Mouse (Mus musculus): ENCODE results near the gene Pagr1b. TPM values are rescaled to one million over a fixed set of nuclear protein-coding genes. Genes with fewer than 3 reads are reported as not detected.

Gene Pagr1b
- not detected in 2 replicates for polyA plus RNA-seq (2014; fragmentation: Nextera tagmentation; extraction: Ambion mirVana)

- no peak for ATAC-seq (replicated peaks; ENCODE audit: low FRiP score)
- Histone ChIP-seq H3K27ac (ENCODE audit: low read depth, low read length) (peak within 1 kb of the TSS; percentile 93), H3K4me1 (replicated peaks; ENCODE audit: control insufficient read depth, insufficient read depth, low read length) (peaks cover 13% of the 10 kb centered on the region), H3K4me2 (ENCODE audit: low read depth, low read length, severe bottlenecking) (peak within 1 kb of the TSS; percentile 96), H3K27me3 (ENCODE audit: control insufficient read depth, insufficient read depth, low read length) (no peaks in the 10 kb centered on the region), H3K9me3 (ENCODE audit: control insufficient read depth, low read length) (no peaks in the 10 kb centered on the region), H3K4me3 (ENCODE audit: low read depth, low read length) (peak within 1 kb of the TSS; percentile 77), H3K36me3 (ENCODE audit: control insufficient read depth, insufficient read depth, low read length) (peaks cover 2% of the 10 kb centered on the region), H3K9ac (ENCODE audit: low read length) (peak within 1 kb of the TSS; percentile 94)
- no peak for DNase-seq (ENCODE audit: low spot score)
Measured at GRCm38 (mm10) chr7:127016481-127016485, at the start of gene Pagr1b. Gene Pagr1b, minus strand, starts transcription at chr7:127016484.

GRCm38 (mm10) chr7:127065538-127065937, 49.3 kb upstream of the Pagr1b start:
- Histone ChIP-seq H3K9ac (ENCODE audit: low read length) (no peak overlapping the region), H3K36me3 (ENCODE audit: control insufficient read depth, insufficient read depth, low read length) (no peaks in the 10 kb centered on the region), H3K27ac (ENCODE audit: low read depth, low read length) (no peak overlapping the region), H3K4me3 (ENCODE audit: low read depth, low read length) (no peak overlapping the region), H3K9me3 (ENCODE audit: control insufficient read depth, low read length) (no peaks in the 10 kb centered on the region), H3K27me3 (ENCODE audit: control insufficient read depth, insufficient read depth, low read length) (no peaks in the 10 kb centered on the region), H3K4me2 (ENCODE audit: low read depth, low read length, severe bottlenecking) (no peak overlapping the region), H3K4me1 (replicated peaks; ENCODE audit: control insufficient read depth, insufficient read depth, low read length) (no peaks in the 10 kb centered on the region)
- DNase-seq (ENCODE audit: low spot score) = no peak
- no peak for ATAC-seq (replicated peaks; ENCODE audit: low FRiP score)
- WGBS = 91% methylated on average over 6 of the region's 6 CpGs

- Histone ChIP-seq H3K27ac (ENCODE audit: low read depth, low read length) (no peak overlapping the region), H3K4me2 (ENCODE audit: low read depth, low read length, severe bottlenecking) (no peak overlapping the region), H3K27me3 (ENCODE audit: control insufficient read depth, insufficient read depth, low read length) (no peaks in the 10 kb centered on the region), H3K36me3 (ENCODE audit: control insufficient read depth, insufficient read depth, low read length) (no peaks in the 10 kb centered on the region), H3K4me3 (ENCODE audit: low read depth, low read length) (no peak overlapping the region), H3K9ac (ENCODE audit: low read length) (no peak overlapping the region), H3K9me3 (ENCODE audit: control insufficient read depth, low read length) (no peaks in the 10 kb centered on the region), H3K4me1 (replicated peaks; ENCODE audit: control insufficient read depth, insufficient read depth, low read length) (no peaks in the 10 kb centered on the region)
- 69% methylated on average over 5 of the region's 5 CpGs for WGBS
- DNase-seq (ENCODE audit: low spot score) (no peak), ATAC-seq (replicated peaks; ENCODE audit: low FRiP score) (no peak)
Measured at GRCm38 (mm10) chr7:127055026-127055585, 38.8 kb upstream of the Pagr1b start.

GRCm38 (mm10) chr7:127041851-127042672, 25.8 kb upstream of the Pagr1b start, which contains the start of gene Kif22:
Gene Kif22, minus strand, starts transcription at chr7:127042471.
- ATAC-seq (replicated peaks; ENCODE audit: low FRiP score) (peak; percentile 83), DNase-seq (ENCODE audit: low spot score) (peak; percentile 90)
- WGBS = under 1% methylated on average over 53 of the region's 53 CpGs
- Histone ChIP-seq H3K27me3 (ENCODE audit: control insufficient read depth, insufficient read depth, low read length) (no peaks in the 10 kb centered on the region), H3K9ac (ENCODE audit: low read length) (peak within 1 kb of the TSS; percentile 91), H3K4me2 (ENCODE audit: low read depth, low read length, severe bottlenecking) (peak within 1 kb of the TSS; percentile 63), H3K4me1 (replicated peaks; ENCODE audit: control insufficient read depth, insufficient read depth, low read length) (0 out of 2 replicates have a peak, but pooled peaks cover 4% of the 10 kb centered on the region), H3K9me3 (ENCODE audit: control insufficient read depth, low read length) (no peaks in the 10 kb centered on the region), H3K27ac (ENCODE audit: low read depth, low read length) (peak within 1 kb of the TSS; percentile 55; the same call in 1 of the 2 replicates), H3K36me3 (ENCODE audit: control insufficient read depth, insufficient read depth, low read length) (no peaks in the 10 kb centered on the region; the same call in 1 of the 2 replicates), H3K4me3 (ENCODE audit: low read depth, low read length) (peak within 1 kb of the TSS; percentile 83)

GRCm38 (mm10) chr7:127031244-127031643, 15.0 kb upstream of the Pagr1b start:
- ATAC-seq (replicated peaks; ENCODE audit: low FRiP score) (no peak), DNase-seq (ENCODE audit: low spot score) (no peak)
- Histone ChIP-seq H3K27ac (ENCODE audit: low read depth, low read length) (no peak overlapping the region), H3K4me2 (ENCODE audit: low read depth, low read length, severe bottlenecking) (no peak overlapping the region), H3K4me1 (replicated peaks; ENCODE audit: control insufficient read depth, insufficient read depth, low read length) (0 out of 2 replicates have a peak, but pooled peaks cover 4% of the 10 kb centered on the region), H3K4me3 (ENCODE audit: low read depth, low read length) (no peak overlapping the region), H3K9ac (ENCODE audit: low read length) (no peak overlapping the region), H3K27me3 (ENCODE audit: control insufficient read depth, insufficient read depth, low read length) (no peaks in the 10 kb centered on the region), H3K9me3 (ENCODE audit: control insufficient read depth, low read length) (no peaks in the 10 kb centered on the region), H3K36me3 (ENCODE audit: control insufficient read depth, insufficient read depth, low read length) (peaks cover 32% of the 10 kb centered on the region; the same call in 1 of the 2 replicates)
- WGBS = 95% methylated on average over 1 of the region's 1 CpGs

- ATAC-seq (replicated peaks; ENCODE audit: low FRiP score) (no peak), DNase-seq (ENCODE audit: low spot score) (no peak)
- H3K9me3 ChIP-seq (ENCODE audit: control insufficient read depth, low read length) = no peaks in the 10 kb centered on the region
- 0 out of 2 replicates have a peak, but pooled peaks cover 4% of the 10 kb centered on the region for H3K4me1 ChIP-seq (replicated peaks; ENCODE audit: control insufficient read depth, insufficient read depth, low read length)
- H3K9ac ChIP-seq (ENCODE audit: low read length) = no peak overlapping the region
- 97% methylated on average over 1 of the region's 1 CpGs for WGBS
- no peak overlapping the region for H3K4me3 ChIP-seq (ENCODE audit: low read depth, low read length)
- H3K36me3 ChIP-seq (ENCODE audit: control insufficient read depth, insufficient read depth, low read length) = peaks cover 32% of the 10 kb centered on the region; the same call in 1 of the 2 replicates
- H3K27me3 ChIP-seq (ENCODE audit: control insufficient read depth, insufficient read depth, low read length) = no peaks in the 10 kb centered on the region
- no peak overlapping the region for H3K27ac ChIP-seq (ENCODE audit: low read depth, low read length)
- H3K4me2 ChIP-seq (ENCODE audit: low read depth, low read length, severe bottlenecking) = no peak overlapping the region
Measured at GRCm38 (mm10) chr7:127030172-127030571, 13.9 kb upstream of the Pagr1b start.

GRCm38 (mm10) chr7:127027885-127028284, 11.6 kb upstream of the Pagr1b start:
- Histone ChIP-seq H3K4me2 (ENCODE audit: low read depth, low read length, severe bottlenecking) (peak overlapping the region; percentile 94), H3K4me1 (replicated peaks; ENCODE audit: control insufficient read depth, insufficient read depth, low read length) (peaks cover 21% of the 10 kb centered on the region), H3K9me3 (ENCODE audit: control insufficient read depth, low read length) (no peaks in the 10 kb centered on the region), H3K27me3 (ENCODE audit: control insufficient read depth, insufficient read depth, low read length) (no peaks in the 10 kb centered on the region), H3K36me3 (ENCODE audit: control insufficient read depth, insufficient read depth, low read length) (peaks cover 27% of the 10 kb centered on the region; the same call in 1 of the 2 replicates), H3K27ac (ENCODE audit: low read depth, low read length) (peak overlapping the region; percentile 98), H3K4me3 (ENCODE audit: low read depth, low read length) (peak overlapping the region; percentile 82), H3K9ac (ENCODE audit: low read length) (peak overlapping the region; percentile 99)
- ATAC-seq (replicated peaks; ENCODE audit: low FRiP score) (no peak), DNase-seq (ENCODE audit: low spot score) (no peak)
- WGBS = 70% methylated on average over 8 of the region's 8 CpGs

GRCm38 (mm10) chr7:127026984-127027726, 10.9 kb upstream of the Pagr1b start, which contains the start of gene Maz:
Gene Maz, minus strand, starts transcription at chr7:127027037.
- Histone ChIP-seq H3K4me2 (ENCODE audit: low read depth, low read length, severe bottlenecking) (peak within 1 kb of the TSS; percentile 94), H3K9ac (ENCODE audit: low read length) (peak within 1 kb of the TSS; percentile 99), H3K27ac (ENCODE audit: low read depth, low read length) (peak within 1 kb of the TSS; percentile 98), H3K9me3 (ENCODE audit: control insufficient read depth, low read length) (no peaks in the 10 kb centered on the region), H3K27me3 (ENCODE audit: control insufficient read depth, insufficient read depth, low read length) (no peaks in the 10 kb centered on the region), H3K4me1 (replicated peaks; ENCODE audit: control insufficient read depth, insufficient read depth, low read length) (peaks cover 26% of the 10 kb centered on the region), H3K4me3 (ENCODE audit: low read depth, low read length) (peak within 1 kb of the TSS; percentile 82), H3K36me3 (ENCODE audit: control insufficient read depth, insufficient read depth, low read length) (peaks cover 22% of the 10 kb centered on the region; the same call in 1 of the 2 replicates)
- under 1% methylated on average over 43 of the region's 63 CpGs for WGBS
- DNase-seq (ENCODE audit: low spot score) (peak; percentile 100), ATAC-seq (replicated peaks; ENCODE audit: low FRiP score) (peak; percentile 92)

Measured in forebrain, embryonic 11.5 days (tissue).